Mouse (Mus musculus) skeletal muscle tissue, adult 2 months (tissue): ENCODE measurements around the gene Cblb.

Source experiments
- DNase-seq: peaks from one replicate; pipeline ENCODE4 v3.0.0-alpha.2; 2012; ENCODE audit warnings: low read depth, low spot score

The Cblb gene

DNA sequence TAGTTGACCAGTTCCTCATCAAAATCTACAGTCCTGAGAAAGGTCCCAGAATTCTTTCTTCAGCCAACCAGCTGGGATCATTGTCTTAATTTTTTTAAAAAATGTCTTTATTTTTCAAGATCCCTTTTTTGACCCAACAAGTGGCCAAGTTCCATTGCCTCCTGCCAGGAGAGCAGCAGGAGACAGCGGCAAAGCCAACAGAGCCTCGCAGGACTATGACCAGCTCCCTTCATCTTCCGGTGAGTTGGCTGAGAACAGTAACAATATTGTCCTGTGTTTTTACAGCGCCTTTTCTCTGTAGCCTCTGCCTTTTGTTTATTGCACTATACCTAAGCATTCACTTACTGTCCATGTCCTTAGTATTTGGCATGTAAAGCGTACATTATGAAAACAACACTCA, 163.0 kb downstream of the Cblb start:
- peak; percentile 17 for DNase-seq

DNA sequence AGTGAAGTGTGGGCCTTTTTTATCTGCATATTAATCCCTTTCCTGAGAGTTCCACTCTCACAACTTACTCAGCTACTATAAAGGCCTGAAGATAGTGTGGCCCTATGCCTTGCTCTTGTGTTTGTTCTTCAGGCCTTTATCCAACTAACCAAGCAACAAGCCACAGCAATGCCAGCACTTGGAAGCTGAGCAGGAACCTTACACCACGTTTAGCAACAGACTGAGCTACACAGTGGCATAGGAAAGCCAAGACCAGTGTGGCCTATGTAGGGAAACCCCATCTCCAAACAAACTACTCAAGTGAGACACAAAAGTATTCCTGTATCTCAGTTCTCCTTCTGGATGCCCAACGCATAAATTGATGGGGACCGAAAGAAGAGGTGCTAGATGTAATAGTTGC, 163.8 kb downstream of the Cblb start:
- DNase-seq, result peak; percentile 23

DNA sequence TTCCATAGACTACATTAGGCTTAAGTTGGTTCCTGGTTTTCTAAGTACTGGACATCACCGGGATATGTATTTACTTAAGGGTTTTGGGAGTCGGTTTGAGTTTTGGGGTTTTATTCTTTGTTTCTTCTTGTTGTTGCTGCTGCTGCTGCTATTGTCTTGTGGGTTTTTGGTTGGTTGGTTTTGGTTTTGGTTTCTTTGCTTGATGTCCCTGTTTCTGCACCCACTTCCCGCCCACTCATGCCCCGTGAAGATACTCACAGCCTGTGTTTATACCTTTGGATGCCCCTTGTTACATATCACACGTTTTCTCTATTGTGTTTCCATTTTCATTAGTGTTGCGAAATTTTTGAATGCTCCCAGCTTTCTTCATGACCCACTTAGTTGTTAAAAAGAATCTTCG, 169.1 kb downstream of the Cblb start:
- DNase-seq, result no peak

DNA sequence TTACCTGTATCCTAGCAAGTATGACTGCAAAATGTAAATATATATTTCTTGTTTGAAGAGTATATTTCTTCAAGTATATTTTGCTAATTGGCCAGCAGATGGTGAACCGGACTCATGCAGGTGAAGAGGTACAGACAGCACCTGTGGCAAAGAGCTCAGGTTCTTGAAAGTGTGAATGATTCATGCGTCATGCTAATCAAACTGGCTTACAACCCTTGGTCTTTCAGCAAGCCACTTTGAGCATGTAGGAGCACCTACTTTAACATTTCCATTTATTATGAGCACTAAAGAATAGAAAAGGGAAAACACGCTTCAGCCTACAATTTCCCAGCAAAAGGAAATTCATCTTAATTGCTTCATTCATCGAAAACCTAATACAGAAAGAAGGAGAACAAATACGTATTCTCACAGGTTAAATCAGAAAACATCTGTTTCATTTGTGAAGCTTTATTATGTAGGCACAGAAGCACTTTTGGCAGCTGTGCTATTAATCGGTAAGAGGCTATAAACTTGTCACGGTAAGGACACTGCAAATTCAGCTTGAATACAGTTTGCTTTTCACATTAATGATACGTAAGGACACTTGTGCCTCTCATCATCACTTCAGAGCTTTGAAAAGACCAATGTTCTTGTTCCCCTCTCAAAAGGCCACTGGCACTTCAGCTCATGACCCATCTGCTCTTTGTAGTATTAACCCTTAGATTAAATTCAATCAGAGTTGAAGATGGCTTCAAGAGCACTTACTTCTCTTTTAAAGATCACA, 180.0 kb downstream of the Cblb start:
- DNase-seq, result no peak

- no peak for DNase-seq
These were observed 188.0 kb downstream of the Cblb start for GRCm38 (mm10) chr16:52219069-52219468.

- no peak for DNase-seq
These were observed 191.9 kb downstream of the Cblb start for GRCm38 (mm10) chr16:52222896-52223295.

DNA sequence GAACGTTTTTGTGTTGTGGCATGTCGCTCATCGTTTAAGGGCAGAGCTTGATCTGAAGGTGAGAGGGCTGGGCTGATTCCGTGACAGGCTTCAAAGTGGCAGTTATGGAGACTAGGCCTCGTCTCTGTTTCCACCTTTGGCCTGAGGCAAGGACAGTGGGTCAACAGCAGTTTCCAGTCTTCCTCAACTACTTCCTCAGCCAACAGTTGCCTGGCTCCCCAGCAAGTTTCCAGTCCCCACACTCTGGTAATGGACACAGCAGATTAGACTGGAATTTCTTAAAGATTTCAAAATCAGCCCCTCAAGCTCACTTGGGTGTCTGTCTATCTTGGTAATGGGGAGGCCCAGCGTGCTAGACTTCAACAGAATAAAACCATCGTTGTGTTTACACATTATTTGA, 198.4 kb downstream of the Cblb start:
- no peak for DNase-seq

DNA sequence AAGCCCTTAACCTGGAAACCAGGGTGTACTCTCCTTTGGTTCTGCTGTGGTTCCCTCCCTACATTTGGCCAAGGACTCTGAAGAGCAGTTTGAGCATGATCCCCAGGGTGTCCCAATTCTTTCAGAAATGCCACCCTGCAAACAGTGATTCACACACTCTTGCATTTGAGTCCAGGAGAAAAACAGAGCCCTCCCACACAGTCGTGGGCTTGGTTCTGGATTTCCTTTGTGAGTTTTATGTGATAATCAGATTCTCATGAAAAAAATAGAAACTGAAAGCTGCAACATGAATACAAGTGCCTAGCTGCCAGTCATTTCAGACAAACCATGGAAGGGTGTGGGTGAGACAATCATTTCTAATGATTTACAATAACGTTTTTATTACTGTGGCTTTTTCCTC, 198.9 kb downstream of the Cblb start:
- no peak for DNase-seq

DNA sequence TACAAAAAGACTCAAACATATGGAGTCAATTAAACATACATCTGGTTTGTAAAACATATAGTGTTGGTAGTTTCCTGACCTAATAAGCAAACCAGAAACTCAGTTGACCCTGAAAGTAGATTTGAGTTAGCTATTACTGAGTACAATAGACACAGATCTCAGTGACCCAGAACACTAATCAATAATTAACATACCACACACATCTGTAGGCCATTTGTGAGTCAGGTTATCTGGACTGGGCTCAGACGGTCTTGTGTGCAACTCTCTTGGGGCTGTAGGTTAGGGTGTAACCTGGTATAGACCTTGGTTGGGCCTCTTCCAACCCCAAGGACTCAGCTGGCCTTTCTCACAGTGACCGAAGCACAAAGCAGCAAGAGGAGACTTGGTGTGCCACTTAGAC, 211.1 kb downstream of the Cblb start:
- no peak for DNase-seq

GRCm38 (mm10) chr16:52243421-52243973, 212.5 kb downstream of the Cblb start:
- no peak for DNase-seq

GRCm38 (mm10) chr16:52250196-52250595, 219.2 kb downstream of the Cblb start:
- no peak for DNase-seq

DNA sequence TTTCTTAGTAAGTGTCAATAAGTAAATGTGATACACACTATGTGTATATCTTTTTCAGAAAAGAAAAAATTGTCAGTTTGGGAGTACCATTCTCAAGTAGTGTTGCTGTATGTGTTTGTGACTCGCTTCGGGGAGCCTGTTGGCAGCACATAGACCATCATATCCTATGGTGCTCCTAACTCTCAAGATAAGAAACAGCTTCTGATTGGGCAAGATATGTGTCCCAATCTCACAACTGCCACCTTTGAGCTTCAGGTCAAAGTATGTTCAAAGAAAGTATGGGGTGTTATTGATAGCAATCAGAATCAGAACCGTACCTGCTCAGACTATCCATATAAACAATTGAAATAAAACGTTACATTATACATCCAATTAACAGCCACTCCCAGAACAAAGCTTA, 219.9 kb downstream of the Cblb start:
- DNase-seq, result no peak
